Mouse (Mus musculus) liver, adult 2 months (tissue): ENCODE measurements around the gene Defa2. TPM values are rescaled to one million over a fixed set of nuclear protein-coding genes. Genes with fewer than 3 reads are reported as not detected.
"Not testable (repeated sequence)": the region's sequence is repeated elsewhere in the genome, so short reads cannot be mapped to it uniquely, and the experiment has no call there.

ENCODE experiments used
- DNase-seq: peaks from one replicate; pipeline ENCODE4 v3.0.0-alpha.2; 2011; ENCODE audit warnings: low read depth, low spot score; ENCODE audit errors: extremely low read depth
- H3K27ac ChIP-seq: fragments of 200-500 bp; replicated peaks from 2 replicates; pipeline ENCODE4 v1.5.1; 2012; ENCODE audit warnings: low read depth, mild to moderate bottlenecking, control low read depth, inconsistent platforms, low read length; ENCODE audit not compliant: insufficient read depth
- H3K27me3 ChIP-seq: fragments of 200-500 bp; 2 replicates; pipeline ENCODE4 v1.6.1; 2012; ENCODE audit warnings: mild to moderate bottlenecking, moderate library complexity, low read length, inconsistent platforms; ENCODE audit not compliant: control insufficient read depth, insufficient read depth
- H3K36me3 ChIP-seq: fragments of 200-500 bp; 2 replicates; pipeline ENCODE4 v1.6.1; 2012; ENCODE audit warnings: low read length, inconsistent platforms; ENCODE audit not compliant: control insufficient read depth, insufficient read depth
- H3K4me1 ChIP-seq: fragments of 200-500 bp; 2 replicates; pipeline ENCODE4 v1.6.1; 2011; ENCODE audit warnings: low read length; ENCODE audit not compliant: control insufficient read depth, insufficient read depth
- H3K4me3 ChIP-seq: fragments of 200-500 bp; 2 replicates; pipeline ENCODE4 v1.5.1; 2011; ENCODE audit warnings: low read depth, mild to moderate bottlenecking, control low read depth, low read length, moderate library complexity; ENCODE audit not compliant: insufficient read depth
- H3K79me2 ChIP-seq: fragments of 200-500 bp; 2 replicates; pipeline ENCODE4 v1.6.1; 2012; ENCODE audit warnings: inconsistent platforms, mild to moderate bottlenecking, low read length, moderate library complexity; ENCODE audit not compliant: control insufficient read depth, insufficient read depth
- H3K9ac ChIP-seq: fragments of 200-500 bp; 2 replicates; pipeline ENCODE4 v1.6.1; 2012; ENCODE audit warnings: low read depth, mild to moderate bottlenecking, control low read depth, inconsistent platforms, low read length
- WGBS: fragments of 180-500 bp; shearing (Covaris S2); methylation state at CpG from one replicate; pipeline ENCODE4 v1.1.7; 2018; 5-methylcytosine and 5-hydroxymethylcytosine counted together
- polyA plus RNA-seq: library from polyadenylated mRNA; depleted of rRNA; stranded (reverse); fragments of >200 nt; gene quantifications from 2 replicates; pipeline ENCODE4 v1.2.3, GENCODE M21; 2012; rRNA removed
- total RNA-seq: library from RNA; depleted of rRNA; stranded (reverse); fragments of >200 nt; gene quantifications from 2 replicates; pipeline ENCODE4 v1.2.3, GENCODE M21; 2014; rRNA removed

The Defa2 gene
- total RNA-seq = not detected in 2 replicates
- not detected in 2 replicates for polyA plus RNA-seq

GRCm38 (mm10) chr8:21378215-21378614 is at the start of gene Defa2:
Gene Defa2 (plus strand): TSS chr8:21378515.
- H3K9ac ChIP-seq, H3K79me2 ChIP-seq, DNase-seq, H3K4me1 ChIP-seq, H3K4me3 ChIP-seq, H3K27me3 ChIP-seq, H3K36me3 ChIP-seq, H3K27ac ChIP-seq: not testable (repeated sequence)
- 40% methylated on average over 1 of the region's 2 CpGs for WGBS

GRCm38 (mm10) chr8:21391511-21391910 is 13.2 kb downstream of the Defa2 start, which contains the start of gene Defa33:
Gene Defa33 (plus strand): TSS chr8:21391811.
- H3K4me1 ChIP-seq, H3K27ac ChIP-seq, H3K27me3 ChIP-seq, H3K79me2 ChIP-seq, H3K4me3 ChIP-seq, DNase-seq, H3K36me3 ChIP-seq, H3K9ac ChIP-seq: not testable (repeated sequence)
- WGBS = no CpG with 5 or more reads among the region's 2 CpGs

- H3K36me3 ChIP-seq, H3K4me3 ChIP-seq, H3K27ac ChIP-seq, DNase-seq, H3K9ac ChIP-seq, H3K79me2 ChIP-seq, H3K27me3 ChIP-seq, H3K4me1 ChIP-seq: not testable (repeated sequence)
- WGBS = no CpG with 5 or more reads among the region's 1 CpGs
These were observed 48.8 kb downstream of the Defa2 start, which contains the start of gene Defa36 for GRCm38 (mm10) chr8:21427111-21427510. Gene Defa36 (plus strand): TSS chr8:21427411.

Other genes with a start within 250 kb of the Defa2 start
- not detected in 2 replicates for gene Defa30, start 243.9 kb upstream of the Defa2 start, total RNA-seq
- gene Defa30, start 243.9 kb upstream of the Defa2 start, polyA plus RNA-seq = not detected in 2 replicates
- not detected in 2 replicates for gene Defa22, start 216.2 kb upstream of the Defa2 start, total RNA-seq
- not detected in 2 replicates for gene Defa22, start 216.2 kb upstream of the Defa2 start, polyA plus RNA-seq
- not detected in 2 replicates for gene Defa31, start 186.9 kb upstream of the Defa2 start, total RNA-seq
- not detected in 2 replicates for gene Defa31, start 186.9 kb upstream of the Defa2 start, polyA plus RNA-seq
- gene Gm15293, start 177.0 kb upstream of the Defa2 start, total RNA-seq = not detected in 2 replicates
- gene Gm15293, start 177.0 kb upstream of the Defa2 start, polyA plus RNA-seq = not detected in 2 replicates
- gene Gm15292, start 128.8 kb upstream of the Defa2 start, total RNA-seq = not detected in 2 replicates
- not detected in 2 replicates for gene Gm15292, start 128.8 kb upstream of the Defa2 start, polyA plus RNA-seq
- gene Defa27, start 63.0 kb upstream of the Defa2 start, total RNA-seq = not detected in 2 replicates
- not detected in 2 replicates for gene Defa27, start 63.0 kb upstream of the Defa2 start, polyA plus RNA-seq
- gene Defa29, start 51.5 kb upstream of the Defa2 start, total RNA-seq = not detected in 2 replicates
- not detected in 2 replicates for gene Defa29, start 51.5 kb upstream of the Defa2 start, polyA plus RNA-seq
- not detected in 2 replicates for gene Defa33, start 13.3 kb downstream of the Defa2 start, total RNA-seq
- gene Defa33, start 13.3 kb downstream of the Defa2 start, polyA plus RNA-seq = not detected in 2 replicates
- gene Defa36, start 48.9 kb downstream of the Defa2 start, total RNA-seq = not detected in 2 replicates
- gene Defa36, start 48.9 kb downstream of the Defa2 start, polyA plus RNA-seq = not detected in 2 replicates
- gene Gm7849, start 78.0 kb downstream of the Defa2 start, total RNA-seq = not detected in 2 replicates
- gene Gm7849, start 78.0 kb downstream of the Defa2 start, polyA plus RNA-seq = not detected in 2 replicates
- not detected in 2 replicates for gene Defa20, start 130.7 kb downstream of the Defa2 start, total RNA-seq
- not detected in 2 replicates for gene Defa20, start 130.7 kb downstream of the Defa2 start, polyA plus RNA-seq
- not detected in 2 replicates for gene Defa32, start 150.5 kb downstream of the Defa2 start, total RNA-seq
- not detected in 2 replicates for gene Defa32, start 150.5 kb downstream of the Defa2 start, polyA plus RNA-seq
- not detected in 2 replicates for gene Defa37, start 186.9 kb downstream of the Defa2 start, total RNA-seq
- not detected in 2 replicates for gene Defa37, start 186.9 kb downstream of the Defa2 start, polyA plus RNA-seq
- not detected in 2 replicates for gene Defa28, start 204.5 kb downstream of the Defa2 start, total RNA-seq
- not detected in 2 replicates for gene Defa28, start 204.5 kb downstream of the Defa2 start, polyA plus RNA-seq
- gene Gm7861, start 216.0 kb downstream of the Defa2 start, total RNA-seq = not detected in 2 replicates
- gene Gm7861, start 216.0 kb downstream of the Defa2 start, polyA plus RNA-seq = not detected in 2 replicates
- not detected in 2 replicates for gene Defa26, start 239.7 kb downstream of the Defa2 start, total RNA-seq
- not detected in 2 replicates for gene Defa26, start 239.7 kb downstream of the Defa2 start, polyA plus RNA-seq